Mouse (Mus musculus): ENCODE results near the gene Ccm2l.

Ccm2l gene

DNA sequence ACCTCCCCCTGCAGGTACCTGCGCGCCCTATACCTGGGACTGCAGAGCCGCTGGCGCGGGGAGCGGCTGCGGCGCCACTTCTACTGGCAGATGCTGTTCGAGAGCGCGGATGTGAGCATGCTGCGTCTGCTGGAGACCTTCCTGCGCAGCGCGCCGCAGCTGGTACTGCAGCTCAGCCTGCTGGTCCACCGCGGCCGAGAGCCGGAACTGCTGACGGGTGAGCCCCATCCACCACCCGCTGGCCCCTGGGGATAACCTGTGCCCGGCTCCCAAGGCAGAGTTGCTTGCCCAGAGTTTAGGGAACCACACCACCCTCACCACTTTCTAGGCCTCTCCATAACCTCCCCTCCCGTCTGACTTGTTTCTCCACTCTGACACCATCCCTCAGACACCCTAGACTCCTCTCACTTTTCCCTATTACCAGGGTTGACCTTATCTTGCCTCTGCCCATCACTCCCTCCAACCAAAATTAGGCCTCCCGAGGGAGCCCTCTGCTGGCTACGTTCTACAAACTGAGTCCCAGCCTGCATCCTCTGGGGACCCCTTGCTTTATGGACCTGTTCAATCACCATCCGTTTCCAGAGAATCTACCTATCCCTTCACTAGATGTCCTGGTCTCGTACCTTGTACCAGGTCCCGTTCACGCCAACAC, 12.9 kb upstream of the Ccm2l start:
- in situ Hi-C loops (cut with MboI, MseI), result no loop called here

DNA sequence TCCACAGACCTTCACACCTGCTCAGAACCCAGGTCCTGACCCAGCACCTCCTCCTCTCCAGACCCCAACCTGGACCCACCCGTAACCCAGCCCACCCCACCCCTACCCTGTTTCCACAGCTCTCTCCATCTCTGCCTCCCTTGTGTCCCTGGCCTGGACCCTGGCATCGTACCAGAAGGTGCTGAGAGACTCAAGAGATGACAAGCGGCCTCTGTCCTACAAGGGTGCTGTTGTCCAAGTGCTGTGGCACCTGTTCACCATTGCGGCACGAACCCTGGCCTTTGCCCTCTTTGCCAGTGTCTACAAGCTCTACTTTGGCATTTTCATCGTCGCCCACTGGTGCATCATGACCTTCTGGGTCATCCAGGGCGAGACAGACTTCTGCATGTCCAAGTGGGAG, 11.9 kb upstream of the Ccm2l start:
- in situ Hi-C loops (cut with MboI, MseI), result no loop called here

DNA sequence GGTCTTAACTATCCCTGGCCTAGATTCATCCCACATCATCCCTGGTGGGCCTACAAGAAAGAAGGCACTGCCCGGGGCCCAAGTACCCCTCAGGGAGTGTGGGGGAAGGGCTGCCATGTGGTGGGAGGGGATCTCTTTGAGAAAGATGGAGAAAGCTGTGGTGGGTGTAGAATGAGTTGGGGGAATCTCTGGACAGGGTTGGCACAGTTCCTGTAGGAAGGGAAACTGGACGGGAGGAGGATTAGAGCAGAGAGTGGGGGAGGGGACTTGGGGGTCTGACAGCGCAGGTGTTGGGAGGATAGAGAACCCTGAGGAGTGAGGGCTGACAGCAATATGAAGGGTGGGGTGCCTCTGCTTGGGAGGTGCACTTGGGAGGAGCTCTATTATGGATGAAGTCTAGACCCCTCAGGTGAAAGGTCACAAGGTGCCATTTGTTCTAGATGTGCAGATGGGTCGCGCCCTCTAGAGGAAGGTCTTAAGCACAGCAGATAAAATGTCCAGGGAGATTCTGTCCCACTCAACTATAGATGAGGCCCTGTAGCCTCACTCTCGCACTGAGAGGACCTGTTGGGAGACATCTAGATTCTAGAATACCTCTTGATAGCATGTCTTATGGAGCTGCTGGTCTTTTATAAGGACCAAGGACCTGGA, 10.4 kb upstream of the Ccm2l start:
- in situ Hi-C loops (cut with MboI, MseI), result no loop called here

DNA sequence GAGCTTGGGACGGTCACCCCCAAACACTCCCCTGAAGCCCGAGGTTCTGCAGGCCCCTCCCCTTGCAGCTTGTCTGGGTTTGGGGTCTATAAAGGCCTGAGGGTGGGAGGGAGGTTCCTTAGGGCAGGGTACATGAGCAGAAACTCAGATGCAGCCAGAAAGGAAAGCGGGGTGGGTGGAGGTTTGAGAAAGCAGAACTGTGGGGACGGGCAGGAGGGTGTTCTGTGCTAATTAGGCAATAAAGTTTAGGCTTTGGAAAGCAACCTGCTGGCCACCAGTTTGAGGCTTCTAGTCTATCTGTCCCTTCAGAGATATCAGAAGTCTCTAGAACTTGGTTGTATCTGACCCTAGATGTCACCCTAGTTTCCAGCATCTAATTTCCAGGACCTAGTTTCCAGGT, 7.4 kb upstream of the Ccm2l start:
- in situ Hi-C loops (cut with MboI, MseI), result no loop called here

DNA sequence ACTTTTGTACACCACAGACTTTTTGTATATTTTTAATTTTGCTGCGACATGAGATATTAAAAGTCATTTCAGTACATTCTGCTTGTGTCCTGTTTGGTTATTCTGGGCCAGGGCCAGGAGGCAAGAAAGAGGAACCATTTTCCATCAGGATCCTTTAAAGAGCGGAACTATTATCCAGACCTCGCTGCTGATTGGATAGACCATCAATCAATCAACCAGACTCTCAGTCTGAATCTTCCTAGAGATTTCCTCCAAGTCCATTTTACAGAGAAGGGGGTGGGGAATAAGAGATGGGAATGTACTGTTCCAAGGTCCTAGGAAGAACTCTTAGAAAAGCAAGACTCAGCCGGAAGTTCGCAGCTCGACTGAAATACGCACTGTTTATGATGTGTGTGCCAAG, 5.5 kb upstream of the Ccm2l start:
- in situ Hi-C loops (cut with MboI, MseI), result no loop called here

DNA sequence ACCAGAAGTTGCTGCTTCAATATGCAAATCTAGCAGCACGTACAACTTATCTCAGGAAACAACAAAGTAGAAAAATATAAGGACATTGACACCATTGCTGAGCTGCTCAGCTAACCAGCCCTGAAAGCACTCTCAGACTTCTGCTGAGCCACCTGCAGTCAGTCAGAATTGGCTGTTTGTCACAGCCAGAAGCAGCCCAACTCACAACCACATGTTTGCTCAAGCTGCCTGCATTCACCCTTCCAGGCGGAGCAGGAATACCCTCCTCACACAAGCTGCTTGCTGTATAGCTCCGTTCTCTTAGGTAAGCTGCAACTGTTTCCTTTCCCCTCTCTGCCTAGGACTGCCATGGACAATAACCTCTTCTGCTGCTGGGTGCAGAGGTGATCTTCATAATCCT, 2.4 kb upstream of the Ccm2l start:
- in situ Hi-C loops (cut with MboI, MseI), result no loop called here

DNA sequence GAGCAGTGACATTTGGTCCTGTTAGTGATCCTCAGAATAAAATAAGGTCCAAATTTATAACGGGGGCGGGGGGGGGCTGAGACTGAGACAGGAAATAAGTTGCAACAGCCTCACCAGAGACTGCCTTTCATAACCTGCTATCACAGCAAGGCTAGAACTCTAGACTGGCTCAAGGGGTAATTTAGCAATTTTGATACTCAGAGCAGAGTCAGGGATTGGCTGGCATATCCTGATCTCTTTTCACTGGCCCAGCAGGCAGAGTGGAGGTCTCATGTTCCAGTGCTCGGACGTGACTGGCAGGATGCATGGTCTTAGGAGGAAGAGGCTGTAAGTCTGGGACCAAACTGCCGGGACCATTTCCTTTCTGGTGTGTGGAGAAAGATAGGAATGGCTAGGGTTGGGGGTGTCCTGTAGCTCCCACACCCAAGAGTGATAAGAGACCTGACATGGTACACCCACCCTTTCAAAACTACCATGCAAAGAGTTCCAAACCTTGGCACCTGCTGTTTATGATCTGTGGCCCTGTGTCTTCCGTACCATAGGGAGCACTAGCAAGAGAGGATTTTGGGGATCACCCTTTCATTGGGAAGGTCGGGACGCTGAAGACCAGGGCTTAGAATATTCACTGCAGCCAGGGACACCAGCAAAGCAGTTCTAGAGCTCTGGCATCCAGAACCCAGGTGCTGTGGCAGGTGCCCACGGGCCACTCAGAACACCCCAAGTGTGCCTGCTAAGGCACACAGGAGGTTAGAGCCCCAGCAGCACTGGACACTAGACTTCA, 1.4 kb upstream of the Ccm2l start:
- in situ Hi-C loops (cut with MboI, MseI), result no loop called here

DNA sequence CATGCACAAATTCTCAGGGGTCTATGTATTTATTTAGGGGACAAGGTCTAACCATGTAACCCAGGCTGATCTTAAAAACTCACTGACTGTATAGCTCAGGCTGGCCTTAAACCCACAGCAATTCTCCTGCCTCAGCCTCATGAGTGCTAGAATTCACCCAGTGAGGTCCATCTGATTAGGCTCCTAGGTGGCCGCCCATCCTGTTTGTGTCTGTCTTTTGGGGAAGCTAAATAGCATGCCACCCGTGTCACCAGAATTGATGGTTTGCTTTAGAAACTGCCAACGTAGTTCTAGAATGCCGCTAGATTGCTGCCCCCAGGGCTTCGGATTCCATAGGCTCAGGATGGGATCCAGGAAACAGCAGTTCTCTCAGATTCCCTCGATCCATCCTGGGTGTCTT, 1.2 kb downstream of the Ccm2l start:
- in situ Hi-C loops (cut with MboI, MseI), result no loop called here

DNA sequence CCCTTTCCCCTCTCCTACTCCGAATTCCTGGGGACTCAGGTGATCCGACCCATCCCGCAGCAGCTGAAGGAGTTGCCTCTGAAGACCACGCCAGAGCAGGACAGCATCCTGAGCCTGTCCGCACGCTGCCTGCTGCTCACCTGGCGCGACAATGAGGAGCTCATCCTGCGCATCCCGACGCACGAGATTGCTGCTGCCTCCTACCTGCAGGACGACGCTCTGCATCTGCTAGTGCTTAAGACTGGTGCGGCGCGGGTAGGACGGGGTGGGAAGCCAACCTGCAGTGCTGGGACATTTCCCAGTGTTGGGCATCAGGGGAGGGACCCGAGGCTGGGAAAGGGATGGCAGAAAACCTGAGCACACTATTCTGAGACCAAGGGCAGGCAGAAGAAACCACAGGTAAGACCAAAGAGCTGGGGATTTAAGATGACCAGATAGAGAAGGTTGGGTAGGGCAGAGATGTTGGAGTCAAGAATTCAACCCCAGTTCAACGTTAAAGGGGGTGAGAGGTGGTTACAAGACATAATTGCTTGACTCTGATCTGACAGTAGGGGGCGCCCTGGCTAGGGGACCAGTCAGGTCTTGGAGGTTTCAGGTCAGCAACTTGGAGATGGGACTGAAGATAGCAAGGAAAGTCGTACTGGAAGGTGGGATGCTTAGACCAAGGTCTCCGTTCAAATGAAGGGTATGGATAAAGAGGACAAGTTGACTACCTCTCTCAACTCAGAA, 5.2 kb downstream of the Ccm2l start:
- in situ Hi-C loops (cut with MboI, MseI), result no loop called here

DNA sequence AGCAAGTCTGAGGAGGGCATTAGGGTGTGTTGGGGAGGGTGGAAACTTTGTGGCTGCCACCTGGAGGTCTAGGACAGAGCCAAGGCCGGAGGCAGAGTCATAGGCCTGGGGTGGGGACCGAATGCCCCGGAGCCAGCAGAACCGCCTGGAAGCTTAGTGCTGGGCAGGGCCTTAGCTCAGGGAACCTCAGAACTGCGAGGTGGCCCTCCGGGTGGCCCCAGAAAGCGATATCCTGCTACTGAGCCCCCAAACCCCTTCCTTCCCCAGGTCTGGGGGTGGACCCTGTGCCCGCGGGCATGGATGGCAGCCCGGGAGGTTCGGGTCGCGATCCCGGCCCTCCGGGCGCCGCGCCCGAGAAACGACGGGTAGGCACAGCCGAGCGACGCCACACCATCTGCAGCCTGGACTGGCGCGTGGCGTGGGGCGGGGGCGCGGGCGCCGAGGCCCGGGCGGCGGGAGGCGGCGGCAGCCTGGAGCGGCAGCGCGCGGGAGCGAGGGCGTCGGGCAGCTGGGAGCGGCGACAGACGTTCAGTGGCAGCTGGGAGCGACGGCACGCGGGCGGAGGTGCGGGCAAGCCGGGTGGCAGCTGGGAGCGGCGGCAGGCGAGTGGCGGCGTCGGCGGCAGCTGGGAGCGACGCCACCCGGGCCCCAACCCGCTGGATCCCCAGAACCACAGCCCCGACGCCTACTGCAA, 5.9 kb downstream of the Ccm2l start:
- in situ Hi-C loops (cut with MboI, MseI), result no loop called here

DNA sequence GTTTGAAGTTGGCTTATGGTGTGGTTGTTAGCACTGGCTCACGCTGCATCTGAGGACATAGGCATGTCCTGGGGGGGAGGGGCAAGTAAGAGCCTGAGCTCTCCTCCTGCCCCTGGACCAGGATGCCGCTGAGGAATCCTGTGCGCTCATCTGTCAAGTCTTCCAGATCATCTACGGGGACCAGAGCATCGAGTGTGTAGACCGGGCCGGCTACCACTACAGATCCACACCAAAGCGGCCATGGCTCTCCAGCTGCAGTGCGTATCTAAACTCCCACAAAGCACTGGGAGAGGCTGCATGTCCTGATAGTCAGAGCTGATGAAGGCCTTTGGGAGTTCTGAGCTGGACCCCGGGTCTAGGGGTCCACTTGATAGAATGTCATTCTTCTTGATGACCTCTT, 8.9 kb downstream of the Ccm2l start:
- in situ Hi-C loops (cut with MboI, MseI), result no loop called here

DNA sequence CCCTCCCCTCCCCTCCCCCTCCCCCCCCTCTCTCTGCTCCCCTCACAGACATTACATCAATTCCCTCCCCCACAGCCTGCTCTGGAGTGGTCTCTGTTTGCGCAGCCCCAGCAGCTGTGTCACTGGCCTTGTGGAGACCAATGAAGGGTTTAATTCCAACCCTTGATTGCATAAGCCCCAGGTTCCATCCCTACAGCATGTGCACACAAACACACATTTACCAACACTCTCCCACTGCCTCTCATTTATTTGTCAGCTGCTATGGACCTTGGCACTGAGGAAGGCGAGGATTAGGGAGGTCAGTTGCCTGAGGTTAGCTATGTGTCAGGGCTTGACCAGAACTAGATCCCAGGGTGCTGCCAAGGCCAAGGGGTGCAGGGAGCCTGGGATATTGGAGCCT, 10.2 kb downstream of the Ccm2l start:
- in situ Hi-C loops (cut with MboI, MseI), result no loop called here

DNA sequence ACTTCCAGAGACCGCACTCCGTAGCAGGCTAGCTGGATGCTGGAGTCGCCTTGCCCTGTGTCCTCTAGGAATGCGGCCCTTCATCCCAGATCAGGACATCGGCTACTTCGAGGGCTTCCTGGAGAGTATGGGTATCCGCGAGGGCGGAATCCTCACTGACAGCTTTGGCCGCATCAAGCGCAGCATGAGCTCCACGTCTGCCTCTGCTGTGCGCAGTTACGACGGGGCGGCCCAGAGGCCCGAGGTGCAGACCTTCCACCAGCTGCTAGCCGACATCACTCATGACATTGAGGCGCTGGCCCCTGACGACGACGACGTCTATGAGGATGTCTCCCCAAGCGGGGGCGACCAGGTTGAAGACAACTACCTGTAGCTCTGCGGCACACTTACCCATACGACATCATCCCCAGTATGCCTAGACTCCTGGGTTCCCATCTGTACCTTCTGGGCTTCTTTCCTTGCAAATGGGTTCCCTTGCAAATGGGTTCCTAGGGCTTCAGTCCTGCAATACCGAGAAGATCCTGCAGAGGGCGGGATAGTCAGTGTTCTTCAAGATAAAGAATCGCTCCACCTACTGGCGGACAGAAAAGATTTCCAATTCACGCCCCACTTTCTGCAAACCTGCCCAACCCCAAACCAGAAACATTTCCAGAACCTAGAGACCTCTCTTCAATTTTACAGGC, 15.2 kb downstream of the Ccm2l start:
- in situ Hi-C loops (cut with MboI, MseI), result loop anchor here (5.0 kb wide), 1 partner anchor 61 kb away; no protein-coding TSS in a partner anchor

DNA sequence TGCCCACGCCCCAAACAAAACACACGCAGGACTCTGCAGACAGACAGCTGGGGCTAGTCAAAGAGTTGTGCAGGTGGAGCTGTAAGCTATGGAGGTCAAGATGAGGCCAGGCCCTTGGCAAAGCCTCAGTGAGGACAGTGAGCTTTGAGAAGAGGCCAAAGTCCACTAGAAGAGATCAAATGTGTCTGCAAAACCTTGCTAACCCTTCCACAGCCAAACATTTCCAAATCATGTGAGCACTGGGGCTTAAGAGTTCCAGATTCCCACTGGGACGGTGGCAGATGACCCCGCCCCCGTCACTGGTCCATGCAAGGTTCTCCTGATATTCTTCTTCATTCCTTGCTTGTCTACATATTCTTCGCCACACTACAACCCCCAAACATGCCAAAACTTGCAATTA, 16.1 kb downstream of the Ccm2l start:
- in situ Hi-C loops (cut with MboI, MseI), result loop anchor here (5.0 kb wide), 1 partner anchor 60 kb away; no protein-coding TSS in a partner anchor

DNA sequence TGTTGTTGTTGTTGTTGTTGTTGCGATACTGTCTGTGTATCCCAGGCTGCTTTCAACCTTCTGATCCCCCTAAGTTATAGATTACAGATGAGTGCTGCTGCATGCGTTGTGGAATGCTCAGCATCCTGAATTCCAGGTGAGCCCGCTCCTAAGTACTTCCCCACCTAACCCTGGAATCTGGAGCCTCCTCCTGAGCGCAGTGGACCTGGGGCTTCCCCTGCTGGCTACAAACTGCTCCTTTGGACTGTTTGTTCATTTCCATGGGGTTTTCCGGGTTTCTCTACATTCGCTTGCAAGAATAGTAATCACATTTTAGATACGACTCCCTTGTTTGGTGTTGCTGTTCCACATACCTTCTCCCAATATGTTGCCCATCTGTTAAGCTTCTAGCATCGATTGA, 17.5 kb downstream of the Ccm2l start:
- in situ Hi-C loops (cut with MboI, MseI), result loop anchor here (5.0 kb wide), 1 partner anchor 59 kb away; no protein-coding TSS in a partner anchor

DNA sequence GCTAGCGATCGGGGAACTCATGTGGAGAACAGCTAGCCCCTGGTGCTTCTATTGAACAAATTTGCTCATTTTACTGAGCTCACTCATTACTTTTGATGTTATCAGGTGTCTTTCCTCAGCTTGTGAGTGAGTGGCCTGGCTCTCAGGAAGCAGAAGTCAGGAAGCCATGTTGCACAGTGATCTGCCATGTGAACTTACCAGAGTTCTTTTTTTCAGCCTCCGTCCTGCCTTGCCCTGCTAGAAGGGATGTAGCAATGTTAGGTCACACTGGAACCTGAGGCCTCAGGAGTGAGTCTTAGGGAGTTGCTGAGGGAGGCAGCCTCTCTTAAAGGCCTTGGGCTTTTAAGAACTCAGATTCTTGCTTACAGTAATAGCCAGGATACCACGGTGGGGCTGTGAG, 18.1 kb downstream of the Ccm2l start:
- in situ Hi-C loops (cut with MboI, MseI), result loop anchor here (5.0 kb wide), 1 partner anchor 58 kb away; no protein-coding TSS in a partner anchor

DNA sequence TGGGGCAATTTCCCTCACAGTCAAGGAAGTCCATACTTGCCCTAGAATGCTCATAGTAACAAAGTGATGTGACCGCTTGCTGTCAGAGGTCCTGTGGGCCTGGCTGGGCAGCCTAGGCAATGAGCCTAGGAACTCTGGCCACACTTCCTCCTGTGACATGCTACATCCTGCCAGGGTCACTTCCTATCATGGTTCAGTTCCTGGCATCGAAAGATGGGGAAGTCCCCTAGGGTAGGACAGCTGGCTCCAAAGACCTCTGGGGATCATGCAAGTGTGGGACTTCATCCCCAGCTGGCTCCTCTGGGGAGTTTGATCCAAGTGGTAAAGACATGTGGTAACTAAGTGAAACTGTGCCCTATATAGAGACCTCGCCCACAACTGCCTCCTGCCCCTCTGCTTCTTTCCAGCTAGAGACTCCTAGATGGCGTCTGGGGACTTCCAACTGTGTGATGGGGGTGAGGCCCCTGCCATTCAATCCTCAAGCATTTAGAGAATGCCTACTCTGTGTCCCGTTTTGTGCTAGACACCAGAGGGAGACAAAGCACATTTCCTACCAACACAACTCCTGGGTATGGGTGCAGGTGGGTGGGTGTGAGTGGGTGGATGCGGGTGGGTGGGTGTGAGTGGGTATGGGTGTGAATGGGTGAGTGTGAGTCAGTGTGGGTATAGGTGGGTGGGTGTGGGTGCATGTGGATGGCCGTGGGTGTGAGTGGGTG, 18.7 kb downstream of the Ccm2l start:
- in situ Hi-C loops (cut with MboI, MseI), result loop anchor here (5.0 kb wide), 1 partner anchor 58 kb away; no protein-coding TSS in a partner anchor

DNA sequence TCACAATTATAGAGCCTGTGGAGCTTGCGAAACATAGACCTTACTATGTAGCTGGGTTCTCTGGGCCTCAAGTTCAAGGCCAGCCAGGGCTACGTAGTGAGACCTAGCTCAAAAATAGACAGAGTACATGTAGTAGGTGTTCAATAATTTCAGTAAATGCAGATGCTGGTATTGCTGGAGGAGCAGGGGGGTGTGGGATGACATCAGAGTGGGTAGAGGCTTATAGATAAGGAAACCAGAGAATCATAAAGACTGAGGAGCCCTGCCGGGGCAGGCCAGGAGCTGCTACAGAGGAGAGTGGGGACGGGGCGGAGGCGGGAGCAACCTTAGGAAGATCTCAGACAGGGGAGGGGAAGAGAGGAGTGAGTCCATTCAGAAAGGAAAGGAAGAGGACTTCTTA, 19.8 kb downstream of the Ccm2l start:
- in situ Hi-C loops (cut with MboI, MseI), result no loop called here

DNA sequence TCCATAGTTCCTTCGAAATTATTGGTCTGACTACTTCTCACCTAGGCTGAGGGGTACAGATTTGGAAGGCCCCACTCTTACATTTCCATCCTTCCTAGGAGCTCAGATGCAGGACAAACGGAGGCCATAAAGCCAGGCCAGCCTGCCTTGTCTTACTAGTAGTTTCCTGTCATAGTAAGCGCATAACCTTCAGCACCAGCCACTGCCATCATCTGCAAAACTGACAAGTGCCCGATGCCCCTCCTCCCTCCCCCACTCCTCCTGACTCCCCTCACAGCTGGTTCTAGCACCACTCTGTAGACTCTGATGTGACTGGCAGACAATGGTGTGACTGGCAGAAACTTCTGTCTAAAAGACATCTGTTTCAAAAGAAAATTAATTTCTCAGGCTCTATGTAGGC, 20.4 kb downstream of the Ccm2l start:
- in situ Hi-C loops (cut with MboI, MseI), result no loop called here

DNA sequence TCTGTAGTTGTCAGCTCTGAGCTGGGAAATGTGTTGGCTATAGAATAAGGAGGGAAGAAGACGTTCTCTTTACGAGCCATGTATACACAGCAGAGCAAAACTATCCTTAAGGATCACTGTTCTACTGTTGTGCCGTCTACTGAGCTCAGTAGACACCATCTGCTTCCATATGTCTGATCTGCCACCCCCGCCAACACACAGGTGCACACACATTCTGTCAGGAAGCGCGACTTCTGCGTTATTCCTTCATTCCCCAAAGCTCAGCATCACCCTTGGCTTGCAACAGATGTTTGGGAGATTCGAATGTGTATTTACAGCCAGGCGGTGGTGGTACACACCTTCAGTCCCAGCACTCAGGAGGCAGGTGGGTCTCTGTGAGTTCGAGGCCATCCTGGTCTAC, 21.3 kb downstream of the Ccm2l start:
- in situ Hi-C loops (cut with MboI, MseI), result no loop called here

Measured in T-helper 2 cell (primary cell).